Mouse (Mus musculus) liver, adult 2 months (tissue): ENCODE measurements around the gene Scgb2b20. TPM values are rescaled to one million over a fixed set of nuclear protein-coding genes. Genes with fewer than 3 reads are reported as not detected.
"Not testable (repeated sequence)": the region's sequence is repeated elsewhere in the genome, so short reads cannot be mapped to it uniquely, and the experiment has no call there.

Experiments
- DNase-seq: peaks from one replicate; pipeline ENCODE4 v3.0.0-alpha.2; 2011; ENCODE audit warnings: low read depth, low spot score; ENCODE audit errors: extremely low read depth
- H3K27ac ChIP-seq: fragments of 200-500 bp; replicated peaks from 2 replicates; pipeline ENCODE4 v1.5.1; 2012; ENCODE audit warnings: low read depth, mild to moderate bottlenecking, control low read depth, inconsistent platforms, low read length; ENCODE audit not compliant: insufficient read depth
- H3K27me3 ChIP-seq: fragments of 200-500 bp; 2 replicates; pipeline ENCODE4 v1.6.1; 2012; ENCODE audit warnings: mild to moderate bottlenecking, moderate library complexity, low read length, inconsistent platforms; ENCODE audit not compliant: control insufficient read depth, insufficient read depth
- H3K36me3 ChIP-seq: fragments of 200-500 bp; 2 replicates; pipeline ENCODE4 v1.6.1; 2012; ENCODE audit warnings: low read length, inconsistent platforms; ENCODE audit not compliant: control insufficient read depth, insufficient read depth
- H3K4me1 ChIP-seq: fragments of 200-500 bp; 2 replicates; pipeline ENCODE4 v1.6.1; 2011; ENCODE audit warnings: low read length; ENCODE audit not compliant: control insufficient read depth, insufficient read depth
- H3K4me3 ChIP-seq: fragments of 200-500 bp; 2 replicates; pipeline ENCODE4 v1.5.1; 2011; ENCODE audit warnings: low read depth, mild to moderate bottlenecking, control low read depth, low read length, moderate library complexity; ENCODE audit not compliant: insufficient read depth
- H3K79me2 ChIP-seq: fragments of 200-500 bp; 2 replicates; pipeline ENCODE4 v1.6.1; 2012; ENCODE audit warnings: inconsistent platforms, mild to moderate bottlenecking, low read length, moderate library complexity; ENCODE audit not compliant: control insufficient read depth, insufficient read depth
- H3K9ac ChIP-seq: fragments of 200-500 bp; 2 replicates; pipeline ENCODE4 v1.6.1; 2012; ENCODE audit warnings: low read depth, mild to moderate bottlenecking, control low read depth, inconsistent platforms, low read length
- CTCF ChIP-seq: fragments of 200-500 bp; IDR thresholded peaks from 2 replicates; pipeline ENCODE4 v1.5.1; 2011; ENCODE audit warnings: low read depth, low read length, control low read depth
- POLR2A ChIP-seq: fragments of 200-500 bp; IDR thresholded peaks from 2 replicates; pipeline ENCODE4 v1.6.1; 2011; ENCODE audit warnings: low read length, control low read depth; ENCODE audit not compliant: insufficient read depth; ENCODE audit errors: extremely low read depth
- WGBS: fragments of 180-500 bp; shearing (Covaris S2); methylation state at CpG from one replicate; pipeline ENCODE4 v1.1.7; 2018; 5-methylcytosine and 5-hydroxymethylcytosine counted together
- polyA plus RNA-seq: library from polyadenylated mRNA; depleted of rRNA; stranded (reverse); fragments of >200 nt; gene quantifications from 2 replicates; pipeline ENCODE4 v1.2.3, GENCODE M21; 2012; rRNA removed
- total RNA-seq: library from RNA; depleted of rRNA; stranded (reverse); fragments of >200 nt; gene quantifications from 2 replicates; pipeline ENCODE4 v1.2.3, GENCODE M21; 2014; rRNA removed

The Scgb2b20 gene
- total RNA-seq (not detected in 2 replicates), polyA plus RNA-seq (not detected in 2 replicates)

DNA sequence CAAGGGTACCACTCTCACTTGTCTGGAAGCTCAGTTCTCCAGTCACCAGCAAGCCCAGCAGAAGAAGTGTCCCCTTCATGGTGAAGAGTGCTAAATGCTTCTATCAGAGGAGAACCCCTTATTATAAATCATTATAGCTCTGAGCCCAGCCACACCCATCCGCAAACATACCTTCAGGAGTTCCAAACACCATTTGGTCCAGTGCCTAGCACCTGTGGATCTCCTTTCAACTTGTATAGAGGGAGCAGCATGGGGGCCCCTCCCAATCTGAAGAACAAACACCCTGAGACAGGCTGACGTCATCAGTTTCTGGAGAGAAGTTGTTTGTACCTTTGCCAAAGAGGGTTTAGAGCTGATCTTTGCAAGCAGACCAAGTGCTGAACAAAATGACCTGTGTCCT, at the start of gene Scgb2b20:
TSS of gene Scgb2b20 (minus strand) at position 101 of the 400 bp plus-strand sequence.
- not testable (repeated sequence) for H3K9ac ChIP-seq, H3K4me1 ChIP-seq, DNase-seq, H3K4me3 ChIP-seq, H3K36me3 ChIP-seq, H3K27ac ChIP-seq, H3K27me3 ChIP-seq, H3K79me2 ChIP-seq
- WGBS = 68% methylated on average over 2 of the region's 2 CpGs

DNA sequence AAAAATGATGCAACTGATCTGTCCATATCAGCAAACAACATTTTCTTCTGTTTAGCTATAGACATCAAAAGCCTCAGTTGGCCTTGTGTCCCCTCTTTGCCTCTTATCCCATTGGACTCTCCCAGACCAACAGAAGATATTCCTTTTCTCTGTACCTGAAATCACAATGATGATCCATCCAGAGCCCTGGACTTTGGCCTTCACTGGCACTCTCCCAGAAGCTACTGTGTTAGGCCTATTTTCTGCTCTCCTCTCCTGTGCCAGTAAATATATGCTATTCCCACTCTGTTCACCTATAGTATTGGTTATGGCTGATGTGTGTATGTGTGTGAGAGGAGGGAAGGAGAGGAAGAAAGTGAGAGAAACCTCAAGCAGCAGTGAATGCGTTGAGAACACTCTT, 43.6 kb upstream of the Scgb2b20 start:
- H3K4me3 ChIP-seq, H3K27me3 ChIP-seq, H3K27ac ChIP-seq, H3K79me2 ChIP-seq, DNase-seq, H3K9ac ChIP-seq, H3K36me3 ChIP-seq, H3K4me1 ChIP-seq: not testable (repeated sequence)
- 28% methylated on average over 1 of the region's 1 CpGs for WGBS

DNA sequence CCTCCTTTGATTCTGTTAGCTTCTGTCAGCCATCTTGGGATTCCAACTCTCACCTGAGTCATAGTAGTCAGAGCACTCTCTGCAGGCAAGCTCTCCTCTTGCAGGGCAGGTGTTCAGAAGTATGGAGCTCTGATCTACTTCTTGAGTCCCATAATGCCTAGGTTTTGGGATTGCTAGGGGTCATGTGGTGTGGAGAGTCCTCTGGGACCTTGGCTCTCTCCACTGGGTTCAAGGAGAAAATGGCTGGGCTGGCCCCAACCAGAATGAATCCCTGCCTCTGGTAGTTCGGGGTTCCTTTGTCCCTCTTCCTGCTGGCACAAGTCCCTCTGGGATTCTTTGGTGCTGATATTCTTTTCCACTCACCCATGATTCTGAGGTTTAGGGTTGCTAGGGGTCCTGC, 35.5 kb upstream of the Scgb2b20 start:
- no peak overlapping the region for H3K4me3 ChIP-seq
- no peak overlapping the region for H3K27ac ChIP-seq
- no peaks in the 10 kb centered on the region for H3K36me3 ChIP-seq
- H3K27me3 ChIP-seq = no peaks in the 10 kb centered on the region
- TF ChIP-seq CTCF (no peak), POLR2A (no peak)
- H3K9ac ChIP-seq = no peak overlapping the region
- no peak for DNase-seq
- no peaks in the 10 kb centered on the region for H3K79me2 ChIP-seq
- no peaks in the 10 kb centered on the region for H3K4me1 ChIP-seq
- WGBS = 78% methylated on average over 1 of the region's 1 CpGs

DNA sequence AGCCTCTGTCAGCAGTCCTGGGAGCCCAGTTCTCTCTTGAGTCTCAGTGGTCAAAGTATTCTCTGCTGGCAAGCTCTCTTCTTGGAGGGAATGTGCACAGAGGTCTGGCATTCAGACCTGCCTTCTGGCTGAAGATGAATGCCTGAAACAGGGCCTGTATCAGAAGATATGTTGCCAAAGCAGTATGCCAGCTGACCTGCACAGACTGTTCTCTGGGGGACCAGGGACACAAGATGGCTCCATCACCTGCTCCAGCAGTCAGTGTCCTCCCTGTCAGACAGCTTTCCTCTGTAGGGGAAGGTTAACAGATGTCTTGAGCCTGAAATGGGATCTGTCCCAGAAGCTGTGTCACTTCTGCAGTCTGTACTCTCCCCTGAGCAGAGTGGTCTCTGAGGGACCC, 33.6 kb upstream of the Scgb2b20 start:
- H3K27ac ChIP-seq, H3K9ac ChIP-seq, DNase-seq, H3K36me3 ChIP-seq, H3K4me1 ChIP-seq, H3K79me2 ChIP-seq, H3K27me3 ChIP-seq, H3K4me3 ChIP-seq: not testable (repeated sequence)

DNA sequence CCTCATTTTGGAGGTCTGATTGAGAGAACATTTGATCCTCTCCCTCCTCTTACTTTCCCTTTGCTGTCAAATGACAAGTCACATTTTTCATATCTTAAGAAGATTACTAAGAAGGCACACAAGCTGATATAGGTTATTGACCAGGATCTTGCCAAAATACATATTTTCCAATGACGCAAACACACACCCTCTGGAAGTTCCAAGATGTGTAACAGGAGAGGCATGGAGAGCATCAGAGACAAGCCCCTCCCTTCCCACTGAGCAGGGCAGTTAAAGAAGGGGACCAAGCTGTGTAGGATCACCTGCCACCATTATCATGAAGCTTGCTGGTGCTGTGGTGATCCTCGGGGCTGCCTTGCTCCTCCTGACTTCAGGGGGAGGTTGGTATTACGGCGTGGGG, 6.8 kb upstream of the Scgb2b20 start, which contains the start of gene Scgb1b20:
TSS of gene Scgb1b20 (plus strand) at position 301 of the 400 bp plus-strand sequence.
- not testable (repeated sequence) for H3K4me1 ChIP-seq, H3K79me2 ChIP-seq
- 75% methylated on average over 4 of the region's 4 CpGs for WGBS

More for the DNA sequence above, 6.8 kb upstream of the Scgb2b20 start, which contains the start of gene Scgb1b20:
- not testable (repeated sequence) for H3K9ac ChIP-seq, DNase-seq, H3K27me3 ChIP-seq, H3K36me3 ChIP-seq, H3K4me3 ChIP-seq, H3K27ac ChIP-seq

Other genes starting within 250 kb of the Scgb2b20 start
- gene Scgb2b18, start 192.5 kb downstream of the Scgb2b20 start, total RNA-seq = not detected in 2 replicates
- gene Scgb2b18, start 192.5 kb downstream of the Scgb2b20 start, polyA plus RNA-seq = not detected in 2 replicates
- gene Scgb1b18, start 180.8 kb downstream of the Scgb2b20 start, total RNA-seq = not detected in 2 replicates
- gene Scgb1b18, start 180.8 kb downstream of the Scgb2b20 start, polyA plus RNA-seq = not detected in 2 replicates
- not detected in 2 replicates for gene Scgb2b19, start 86.0 kb downstream of the Scgb2b20 start, total RNA-seq
- gene Scgb2b19, start 86.0 kb downstream of the Scgb2b20 start, polyA plus RNA-seq = not detected in 2 replicates
- not detected in 2 replicates for gene Scgb1b19, start 79.0 kb downstream of the Scgb2b20 start, total RNA-seq
- gene Scgb1b19, start 79.0 kb downstream of the Scgb2b20 start, polyA plus RNA-seq = not detected in 2 replicates
- gene Scgb1b20, start 6.9 kb upstream of the Scgb2b20 start, total RNA-seq = not detected in 2 replicates
- gene Scgb1b20, start 6.9 kb upstream of the Scgb2b20 start, polyA plus RNA-seq = not detected in 2 replicates
- gene Scgb2b21, start 154.1 kb upstream of the Scgb2b20 start, total RNA-seq = not detected in 2 replicates
- gene Scgb2b21, start 154.1 kb upstream of the Scgb2b20 start, polyA plus RNA-seq = not detected in 2 replicates